Mouse (Mus musculus): ENCODE data around the gene Rtn2.
A peak's percentile ranks its signal among the peaks of the same experiment; 100 is the strongest.

DNA sequence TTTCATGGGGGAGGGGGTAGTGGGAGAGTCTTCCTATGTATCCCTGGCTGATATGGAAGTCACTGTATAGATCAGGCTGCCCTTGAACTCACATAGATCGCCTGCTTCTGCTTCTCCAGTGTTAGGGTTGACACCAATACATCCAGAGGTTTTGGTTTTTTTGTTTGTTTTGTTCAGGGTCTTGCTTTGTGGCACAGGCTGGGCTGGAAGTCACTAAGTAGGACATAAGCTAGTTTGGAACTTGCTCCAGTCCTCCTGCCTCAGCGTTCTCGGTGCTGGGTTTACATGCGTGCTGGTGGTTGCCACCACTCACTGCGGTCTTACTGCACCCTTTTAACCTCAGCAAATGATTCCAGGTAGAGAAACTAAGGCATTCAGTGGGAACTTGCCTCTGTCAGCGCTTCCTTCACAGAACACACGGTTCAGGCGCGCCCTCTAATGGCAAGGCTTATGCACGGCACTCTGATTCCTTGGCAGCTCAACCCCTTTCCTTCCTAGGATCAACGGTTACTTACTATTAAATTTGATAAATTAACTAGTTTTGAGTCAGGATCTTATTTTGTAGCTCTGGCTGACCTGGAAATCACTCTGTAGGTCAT, 60.9 kb downstream of the Rtn2 start:
- TF ChIP-seq CTCF (IDR thresholded peaks at IDR 0.05; ENCODE audit: extremely low read depth, insufficient read depth, insufficient read length, insufficient replicate concordance) (peak; percentile 91; the same call in 1 of the 2 replicates), POLR2A (IDR thresholded peaks at IDR 0.05; ENCODE audit: low read depth, low read length) (no peak)
